Mouse (Mus musculus): Measurements from ENCODE around the gene Pigq.

DNA sequence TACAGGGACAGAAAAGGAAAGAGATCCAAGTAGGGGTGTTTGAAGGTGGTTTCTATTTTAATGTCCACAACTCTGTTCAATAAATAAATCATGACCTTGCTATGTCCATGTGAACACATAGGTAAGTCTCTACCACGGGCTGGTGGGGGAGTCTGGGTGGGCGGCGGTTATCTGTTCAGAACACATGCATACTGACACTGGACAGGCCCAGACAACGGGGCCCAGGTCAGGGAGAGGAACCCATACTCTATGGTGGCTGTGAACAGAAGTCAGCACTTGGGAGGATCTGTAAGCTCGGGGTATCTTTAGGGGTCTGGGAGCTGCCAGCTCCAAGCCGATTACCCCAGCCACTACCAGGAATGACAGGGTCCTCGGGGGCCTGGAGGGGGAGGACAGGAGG, 1.6 kb upstream of the Pigq start:
- TF ChIP-seq POLR2A (IDR thresholded peaks at IDR 0.05; ENCODE audit: low read depth, low read length) (no peak), CTCF (IDR thresholded peaks at IDR 0.05; ENCODE audit: extremely low read depth, insufficient read depth, insufficient read length, insufficient replicate concordance) (no peak)

Data from spleen, adult 2 months (tissue).